Mouse (Mus musculus) forebrain, embryonic 14.5 days (tissue): ENCODE results near the gene Stk17b. TPM values are rescaled to one million over a fixed set of nuclear protein-coding genes. Genes with fewer than 3 reads are reported as not detected.
"Not testable (repeated sequence)": the region's sequence is repeated elsewhere in the genome, so short reads cannot be mapped to it uniquely, and the experiment has no call there.

ENCODE experiments used
- ATAC-seq: fragments of 200-750 bp; cut with Nextera tagmentation; 2 replicates; pipeline ENCODE4 v1.8.0; 2017; ENCODE audit warnings: mild to moderate bottlenecking, moderate library complexity
- DNase-seq: peaks from one replicate; pipeline ENCODE4 v3.0.0-alpha.2; 2015; ENCODE audit warnings: low spot score
- H3K27ac ChIP-seq: fragments of 300-500 bp; sonication (generic); 2 replicates; pipeline ENCODE4 v1.5.1; 2014; ENCODE audit warnings: low read depth, mild to moderate bottlenecking, control low read depth, low read length, moderate library complexity
- H3K27me3 ChIP-seq: fragments of 300-500 bp; sonication (generic); replicated peaks from 2 replicates; pipeline ENCODE4 v1.6.1; 2014; ENCODE audit warnings: low read length, control low read depth, mixed read lengths; ENCODE audit not compliant: control insufficient read depth, insufficient read depth
- H3K36me3 ChIP-seq: fragments of 300-500 bp; sonication (generic); 2 replicates; pipeline ENCODE4 v1.6.1; 2014; ENCODE audit warnings: low read length, control low read depth; ENCODE audit not compliant: control insufficient read depth, insufficient read depth
- H3K4me1 ChIP-seq: fragments of 300-500 bp; sonication (generic); 2 replicates; pipeline ENCODE4 v1.6.1; 2014; ENCODE audit warnings: antibody characterized with exemption, low read length, control low read depth; ENCODE audit not compliant: control insufficient read depth, insufficient read depth
- H3K4me2 ChIP-seq: fragments of 300-500 bp; sonication (generic); 2 replicates; pipeline ENCODE4 v1.6.1; 2014; ENCODE audit warnings: mild to moderate bottlenecking, control low read depth, low read length
- H3K4me3 ChIP-seq: fragments of 300-500 bp; sonication (generic); 2 replicates; pipeline ENCODE4 v1.5.1; 2014; ENCODE audit warnings: low read depth, low read length, control low read depth
- H3K9ac ChIP-seq: fragments of 300-500 bp; sonication (generic); 2 replicates; pipeline ENCODE4 v1.6.1; 2014; ENCODE audit warnings: mild to moderate bottlenecking, low read length, control low read depth, moderate library complexity
- H3K9me3 ChIP-seq: fragments of 300-500 bp; sonication (generic); replicated peaks from 2 replicates; pipeline ENCODE4 v1.6.1; 2016; ENCODE audit warnings: low read length, control low read depth, mixed read lengths; ENCODE audit not compliant: control insufficient read depth
- WGBS: fragments of 180-500 bp; shearing (Covaris S2); extraction: QIAGEN DNeasy Blood & Tissue Kit; methylation state at CpG from one replicate; pipeline ENCODE4 v1.1.7; 2014; 5-methylcytosine and 5-hydroxymethylcytosine counted together
- polyA plus RNA-seq: library from polyadenylated mRNA; unstranded; fragments of >200 nt; fragmentation: Nextera tagmentation; extraction: Ambion mirVana; gene quantifications from 2 replicates; pipeline ENCODE4 v1.2.1, GENCODE M21; 2014

Stk17b gene
- polyA plus RNA-seq, 1 experiment from 2014 or later, result 7.7 TPM

DNA sequence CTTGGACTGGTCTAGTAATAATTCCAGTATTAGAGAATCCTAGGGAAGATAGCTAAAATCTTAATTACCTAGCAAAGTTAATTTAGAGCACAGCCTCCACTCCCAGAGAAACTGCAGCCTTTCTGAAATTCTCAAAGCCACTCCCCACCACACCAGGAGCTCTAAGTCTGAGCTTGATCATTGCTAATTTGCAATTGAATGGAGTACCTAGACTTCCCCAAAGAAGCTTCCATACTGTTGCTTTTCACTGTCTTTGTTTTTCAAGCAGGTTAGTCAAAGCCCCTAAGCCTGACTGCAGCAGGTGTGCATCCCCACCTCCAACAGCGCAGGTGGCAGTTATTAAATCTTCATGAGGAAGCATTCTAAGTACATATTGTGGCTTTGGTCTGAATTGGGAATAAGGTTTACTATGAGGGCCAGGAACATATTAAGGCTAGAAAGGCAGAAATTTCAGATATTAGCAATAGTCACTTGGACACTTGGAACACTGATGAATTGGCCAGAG, 35.1 kb downstream of the Stk17b start:
- not testable (repeated sequence) for H3K4me2 ChIP-seq, H3K4me3 ChIP-seq, H3K27ac ChIP-seq, H3K27me3 ChIP-seq, H3K9ac ChIP-seq, ATAC-seq, H3K9me3 ChIP-seq, H3K4me1 ChIP-seq, DNase-seq, H3K36me3 ChIP-seq
- WGBS, result 47% methylated on average over 1 of the region's 1 CpGs

DNA sequence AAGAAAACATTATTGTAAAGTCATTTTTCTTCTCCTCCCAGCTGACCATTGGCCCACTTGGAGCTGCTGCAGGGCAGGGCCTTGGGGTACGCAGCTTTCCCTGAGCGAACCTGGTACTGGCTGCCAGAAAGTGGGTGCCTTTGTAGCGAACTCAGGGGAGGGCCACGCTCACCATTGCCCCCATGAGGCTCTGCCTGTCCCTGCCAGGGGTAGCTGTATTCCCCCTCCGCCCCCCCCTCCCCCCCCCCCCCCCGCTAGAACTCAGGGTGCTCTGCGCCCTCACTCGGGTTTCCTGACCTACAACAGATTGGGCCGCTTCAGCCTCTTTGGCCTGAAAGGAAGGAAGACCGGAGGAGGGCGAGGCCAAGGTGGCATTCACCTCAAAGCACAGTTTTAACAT, 36.5 kb downstream of the Stk17b start:
- ATAC-seq (no peak), DNase-seq (peak; percentile 8)
- H3K36me3 ChIP-seq, result no peaks in the 10 kb centered on the region
- WGBS, result 18% methylated on average over 7 of the region's 11 CpGs
- no peaks in the 10 kb centered on the region for H3K9me3 ChIP-seq
- no peak overlapping the region for H3K4me2 ChIP-seq
- no peak overlapping the region for H3K27ac ChIP-seq
- no peak overlapping the region for H3K4me3 ChIP-seq
- peaks cover 2% of the 10 kb centered on the region; the same call in 1 of the 2 replicates for H3K4me1 ChIP-seq
- H3K27me3 ChIP-seq, result 0 out of 2 replicates have a peak, but pooled peaks cover 5% of the 10 kb centered on the region
- no peak overlapping the region for H3K9ac ChIP-seq

DNA sequence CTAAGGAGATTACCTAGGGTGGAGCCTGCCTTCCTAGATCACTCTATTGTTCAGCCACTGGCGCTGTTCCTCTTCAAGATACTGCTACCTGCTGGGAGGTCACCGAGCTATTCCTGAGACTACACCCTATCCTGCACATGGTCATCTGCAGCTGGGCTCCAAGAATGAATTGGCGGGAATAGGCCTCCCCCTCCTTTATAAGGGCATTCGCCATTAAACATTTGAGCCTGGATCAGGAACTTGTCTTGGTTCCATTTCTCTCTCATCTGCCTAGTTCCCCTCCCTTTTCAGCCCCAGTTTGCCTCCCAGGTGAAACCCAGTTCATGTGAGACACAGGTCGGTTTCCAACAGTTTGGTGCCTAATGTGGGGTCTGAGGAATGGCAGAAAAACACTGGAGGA, 39.0 kb downstream of the Stk17b start:
- no peak overlapping the region for H3K9ac ChIP-seq
- 59% methylated on average over 5 of the region's 5 CpGs for WGBS
- H3K4me2 ChIP-seq, result no peak overlapping the region
- H3K4me1 ChIP-seq, result peaks cover 2% of the 10 kb centered on the region; the same call in 1 of the 2 replicates
- no peaks in the 10 kb centered on the region for H3K36me3 ChIP-seq
- no peak overlapping the region for H3K4me3 ChIP-seq
- H3K27me3 ChIP-seq, result 0 out of 2 replicates have a peak, but pooled peaks cover 5% of the 10 kb centered on the region
- ATAC-seq, result no peak
- H3K9me3 ChIP-seq, result no peaks in the 10 kb centered on the region
- H3K27ac ChIP-seq, result no peak overlapping the region
- DNase-seq, result no peak

DNA sequence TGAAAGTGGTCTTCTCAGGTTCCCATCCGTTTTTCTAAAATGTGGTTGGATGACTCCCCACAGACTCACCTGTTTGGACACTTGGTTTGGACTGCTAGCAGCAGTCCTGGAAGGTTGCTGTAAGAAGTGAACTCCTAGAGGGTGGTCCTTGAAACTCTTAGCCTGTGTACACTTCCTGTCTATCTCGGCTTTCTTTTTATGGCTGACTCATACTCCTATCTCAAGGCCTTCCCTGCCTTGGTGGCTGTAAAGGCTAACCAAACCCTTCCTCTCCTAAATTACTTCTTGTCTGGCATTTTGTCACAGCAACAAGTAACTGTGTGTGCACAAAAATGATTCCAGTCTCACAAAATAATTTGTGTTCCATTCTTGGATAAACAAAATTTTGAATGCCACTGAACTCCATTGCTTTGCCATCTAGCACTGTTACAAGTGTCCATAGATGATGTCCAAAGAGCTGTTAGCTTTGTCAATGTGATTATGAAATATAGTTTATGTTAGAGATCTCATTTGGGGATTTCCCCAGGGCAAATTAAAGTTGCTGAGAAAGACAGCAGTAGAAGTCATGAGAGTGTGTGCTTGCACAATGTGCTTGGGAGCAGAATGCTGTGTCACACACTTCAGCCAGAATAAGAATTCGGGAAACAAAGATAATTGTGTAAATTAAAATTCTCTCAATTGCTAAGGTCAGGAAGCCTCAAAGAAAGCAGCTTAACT, 43.1 kb downstream of the Stk17b start:
- 89% methylated on average over 3 of the region's 3 CpGs for WGBS
- DNase-seq (no peak), ATAC-seq (no peak)
- Histone ChIP-seq H3K4me2 (no peak overlapping the region), H3K9me3 (no peaks in the 10 kb centered on the region), H3K27me3 (0 out of 2 replicates have a peak, but pooled peaks cover 5% of the 10 kb centered on the region), H3K4me3 (no peak overlapping the region), H3K36me3 (no peaks in the 10 kb centered on the region), H3K9ac (no peak overlapping the region), H3K27ac (no peak overlapping the region), H3K4me1 (no peaks in the 10 kb centered on the region)

DNA sequence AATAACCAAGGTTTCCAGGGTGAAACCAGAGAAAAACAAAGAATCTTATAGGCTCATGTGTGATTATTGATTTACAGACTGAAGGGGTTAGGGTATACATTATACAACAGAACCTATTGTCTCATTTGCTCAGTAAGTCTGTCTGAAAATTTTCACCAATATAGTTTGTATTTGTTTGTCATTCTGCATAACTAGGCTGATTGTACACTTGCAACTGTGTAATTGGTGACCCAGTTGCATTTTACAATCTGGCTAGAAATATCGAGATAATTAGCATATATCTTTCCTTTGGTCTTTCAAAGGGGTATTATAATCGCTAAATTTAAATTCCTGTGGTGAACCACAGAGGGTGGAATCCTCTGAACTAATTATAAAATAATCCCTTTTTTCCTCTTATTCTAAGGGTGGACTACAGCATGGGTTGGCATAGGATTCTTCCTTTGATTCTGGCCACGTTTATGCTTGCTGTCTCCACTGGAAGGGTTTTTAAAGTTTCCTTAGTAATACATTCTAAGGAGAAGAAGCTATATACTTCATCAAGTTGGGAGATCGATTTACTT, 44.2 kb downstream of the Stk17b start:
- H3K4me3 ChIP-seq, result no peak overlapping the region
- no peaks in the 10 kb centered on the region for H3K9me3 ChIP-seq
- WGBS, result 23% methylated on average over 4 of the region's 4 CpGs
- no peaks in the 10 kb centered on the region for H3K36me3 ChIP-seq
- peak; percentile 46 for DNase-seq
- ATAC-seq, result peak; percentile 45
- no peak overlapping the region for H3K9ac ChIP-seq
- 0 out of 2 replicates have a peak, but pooled peaks cover 7% of the 10 kb centered on the region for H3K27me3 ChIP-seq
- no peaks in the 10 kb centered on the region for H3K4me1 ChIP-seq
- H3K4me2 ChIP-seq, result no peak overlapping the region
- no peak overlapping the region for H3K27ac ChIP-seq

DNA sequence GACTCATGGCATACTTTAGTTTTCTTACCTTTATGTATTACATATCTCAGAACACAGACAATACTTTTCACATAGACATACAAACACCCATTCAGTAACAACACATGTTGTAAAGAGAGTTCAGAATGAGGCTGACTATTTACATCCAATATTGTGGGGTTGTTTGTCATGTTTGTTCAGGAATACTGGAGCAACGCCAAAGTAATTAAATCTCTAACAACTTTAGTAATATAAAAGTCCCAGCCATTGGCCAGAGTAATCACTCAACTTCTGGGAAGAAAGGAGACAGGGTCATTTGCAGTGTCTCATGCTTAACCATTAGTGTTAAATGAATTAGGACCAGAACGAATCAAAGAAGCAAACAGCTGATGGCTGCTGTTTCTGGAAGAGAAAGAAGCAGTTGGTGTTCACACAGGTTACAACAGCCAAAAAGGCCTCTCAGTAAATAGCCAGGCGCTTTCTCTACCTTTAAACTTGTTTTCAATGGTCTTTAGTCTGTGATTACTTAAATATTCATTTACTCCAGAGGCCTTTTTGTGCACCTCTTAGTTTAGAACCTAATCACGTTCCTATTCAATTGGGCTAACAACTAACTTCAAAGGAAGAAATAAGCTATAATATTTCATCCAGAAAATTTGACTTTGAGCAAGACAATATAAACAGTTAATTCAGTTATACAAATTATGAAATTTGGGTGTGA, 44.8 kb downstream of the Stk17b start:
- not testable (repeated sequence) for H3K27me3 ChIP-seq, H3K9me3 ChIP-seq, H3K4me2 ChIP-seq

DNA sequence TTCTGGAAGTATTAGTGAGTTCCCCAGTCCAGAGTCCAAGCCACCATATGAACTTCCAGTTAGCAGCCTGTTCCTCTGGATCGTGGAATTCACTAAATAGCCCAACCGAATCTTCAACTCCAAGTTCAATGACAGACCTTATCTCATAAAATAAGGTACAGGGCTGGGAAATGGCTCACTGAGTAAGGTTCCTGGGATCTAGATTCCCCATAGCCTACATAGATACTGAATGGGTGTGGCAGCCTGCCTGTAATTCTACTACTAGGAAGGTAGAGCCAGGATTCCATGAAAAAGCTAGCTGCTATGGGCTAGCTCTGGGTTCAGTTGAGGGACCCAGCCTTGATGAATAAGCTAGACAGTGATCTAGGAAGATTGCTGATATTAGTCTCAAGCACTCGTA, 48.4 kb downstream of the Stk17b start:
- Histone ChIP-seq H3K4me3 (no peak overlapping the region), H3K9ac (no peak overlapping the region), H3K4me1 (no peaks in the 10 kb centered on the region), H3K27ac (no peak overlapping the region), H3K4me2 (no peak overlapping the region), H3K27me3 (0 out of 2 replicates have a peak, but pooled peaks cover 3% of the 10 kb centered on the region), H3K36me3 (no peaks in the 10 kb centered on the region), H3K9me3 (no peaks in the 10 kb centered on the region)
- no peak for DNase-seq
- WGBS, result 96% methylated on average over 3 of the region's 3 CpGs
- ATAC-seq, result no peak

More for the DNA sequence above, 44.8 kb downstream of the Stk17b start:
- H3K36me3 ChIP-seq, H3K4me1 ChIP-seq, H3K27ac ChIP-seq, H3K9ac ChIP-seq, H3K4me3 ChIP-seq: not testable (repeated sequence)
- 4% methylated on average over 3 of the region's 4 CpGs for WGBS
- DNase-seq (peak; percentile 84), ATAC-seq (peak; percentile 86)

DNA sequence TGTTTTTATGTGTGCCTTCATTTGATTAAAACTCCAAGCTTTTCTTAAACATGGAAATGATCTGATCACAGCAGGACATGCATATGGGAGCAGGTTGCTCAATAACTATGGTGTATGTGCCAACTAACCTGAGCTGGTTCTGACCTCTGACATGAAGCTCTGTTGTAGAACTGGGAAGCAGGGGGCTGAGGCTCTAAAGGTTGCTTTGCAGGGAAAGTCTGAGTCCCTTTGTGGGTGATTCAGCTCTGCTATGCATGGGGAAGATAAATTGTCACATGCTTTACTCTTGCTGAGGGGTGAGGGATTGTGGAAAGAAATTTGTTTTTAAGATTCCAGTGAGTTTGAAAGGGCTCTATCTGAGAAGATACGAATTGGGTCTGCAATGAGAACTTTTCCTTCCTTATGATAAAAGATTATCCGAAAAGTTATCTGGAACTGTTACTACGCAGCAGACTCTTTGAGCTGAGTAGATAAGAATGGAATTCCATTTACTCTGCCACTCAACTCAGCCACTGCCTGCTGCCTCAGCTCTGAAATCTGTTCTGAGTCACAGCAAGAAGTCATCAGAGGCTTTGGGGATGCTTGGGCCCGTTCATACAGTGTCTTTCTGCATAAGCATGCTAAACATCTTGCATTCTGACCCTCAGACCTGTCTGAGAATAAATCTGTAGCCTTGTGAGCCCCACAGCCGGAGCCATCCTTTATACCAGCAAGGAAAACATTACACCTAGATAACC, 56.4 kb downstream of the Stk17b start:
- no peaks in the 10 kb centered on the region for H3K36me3 ChIP-seq
- WGBS, result 80% methylated on average over 5 of the region's 5 CpGs
- H3K27ac ChIP-seq, result no peak overlapping the region
- no peaks in the 10 kb centered on the region for H3K9me3 ChIP-seq
- H3K9ac ChIP-seq, result no peak overlapping the region
- no peaks in the 10 kb centered on the region for H3K27me3 ChIP-seq
- H3K4me1 ChIP-seq, result no peaks in the 10 kb centered on the region
- ATAC-seq (no peak), DNase-seq (no peak)
- no peak overlapping the region for H3K4me3 ChIP-seq
- H3K4me2 ChIP-seq, result no peak overlapping the region
